Mouse (Mus musculus) effector memory CD4-positive, alpha-beta T cell, adult 7 months (primary cell): ENCODE results near the gene Slfn5. TPM values are rescaled to one million over a fixed set of nuclear protein-coding genes. Genes with fewer than 3 reads are reported as not detected.

Source experiments
- polyA plus RNA-seq: library from polyadenylated mRNA; unstranded; fragments of 100-300 nt; shearing (Covaris generic); gene quantifications from one replicate; pipeline ENCODE4 v1.2.1, GENCODE M21; 2017

Gene Slfn5
- 10.5 TPM for polyA plus RNA-seq

GRCm38 (mm10) chr11:82950736-82951481 is at the start of gene Slfn5:
Gene Slfn5 (plus strand): TSS chr11:82951349.

GRCm38 (mm10) chr11:82907651-82908607 is 43.2 kb upstream of the Slfn5 start, which contains the start of gene Nle1:
Gene Nle1 (minus strand): TSS chr11:82908411.

GRCm38 (mm10) chr11:82910250-82910649 is 40.9 kb upstream of the Slfn5 start, which contains the start of gene Unc45b:
Gene Unc45b (plus strand): TSS chr11:82910550.

GRCm38 (mm10) chr11:82991469-82992166 is 40.5 kb downstream of the Slfn5 start, which contains the start of gene Slfn9:
Gene Slfn9 (minus strand): TSS chr11:82991830.

Other genes with a start within 250 kb of the Slfn5 start
- 0.48 TPM for gene Cct6b, start 187.0 kb upstream of the Slfn5 start, polyA plus RNA-seq
- gene Zfp830, start 187.0 kb upstream of the Slfn5 start, polyA plus RNA-seq = 39.4 TPM
- gene Lig3, start 170.2 kb upstream of the Slfn5 start, polyA plus RNA-seq = 25.0 TPM
- 22.8 TPM for gene Rffl, start 80.1 kb upstream of the Slfn5 start, polyA plus RNA-seq
- gene Rad51d, start 60.7 kb upstream of the Slfn5 start, polyA plus RNA-seq = 11.7 TPM
- gene Fndc8, start 59.2 kb upstream of the Slfn5 start, polyA plus RNA-seq = 0.34 TPM
- gene Nle1, start 42.9 kb upstream of the Slfn5 start, polyA plus RNA-seq = 17.9 TPM
- 0.18 TPM for gene Unc45b, start 40.8 kb upstream of the Slfn5 start, polyA plus RNA-seq
- gene Slfn9, start 40.5 kb downstream of the Slfn5 start, polyA plus RNA-seq = 2.9 TPM
- 31.4 TPM for gene Slfn8, start 69.5 kb downstream of the Slfn5 start, polyA plus RNA-seq
- 878 TPM for gene Slfn2, start 113.8 kb downstream of the Slfn5 start, polyA plus RNA-seq
- gene Slfn1, start 165.5 kb downstream of the Slfn5 start, polyA plus RNA-seq = 104 TPM
- not detected for gene Slfn4, start 223.8 kb downstream of the Slfn5 start, polyA plus RNA-seq
- 2.0 TPM for gene Slfn3, start 240.0 kb downstream of the Slfn5 start, polyA plus RNA-seq